In genomic region chr12:86855670-86856069, GRCm38 (mm10) we compare ENCODE assay signal across 7 mouse cellular contexts. TPM values are rescaled to one million over a fixed set of nuclear protein-coding genes. Genes with fewer than 3 reads are reported as not detected.
DNase-seq lines count a peak whose midpoint lies in the region; ATAC-seq lines count a peak whose summit lies in the region.

No protein-coding gene starts in this region.

- WGBS in forebrain, embryonic 10.5 days = 17% methylated on average over 11 of the region's 11 CpGs
- WGBS in hindbrain, embryonic 11.5 days = 7% methylated on average over 11 of the region's 11 CpGs
- WGBS in liver, embryonic 11.5 days = 8% methylated on average over 11 of the region's 11 CpGs
- WGBS in neural tube, embryonic 15.5 days = 14% methylated on average over 10 of the region's 11 CpGs

- DNase-seq in urinary bladder, postnatal 14 days (ENCODE audit: low spot score) = peak; percentile 78
- no peak for DNase-seq in urinary bladder, postnatal 10 days (ENCODE audit: low spot score)
- DNase-seq in forebrain, embryonic 10.5 days (ENCODE audit: extremely low spot score, low spot score) = peak; percentile 53
- DNase-seq in hindbrain, embryonic 11.5 days (ENCODE audit: low spot score) = peak; percentile 82
- DNase-seq in liver, embryonic 11.5 days (ENCODE audit: low spot score) = peak; percentile 50
- DNase-seq in layer of hippocampus, adult 9-10 months (ENCODE audit: low spot score) = no peak

- H3K4me1 ChIP-seq in forebrain, embryonic 10.5 days = peaks cover 39% of the 10 kb centered on the region
- H3K4me1 ChIP-seq in hindbrain, embryonic 11.5 days (replicated peaks; ENCODE audit: control insufficient read depth, insufficient read depth, low read length) = peaks cover 3% of the 10 kb centered on the region
- peaks cover 14% of the 10 kb centered on the region for H3K4me1 ChIP-seq in liver, embryonic 11.5 days (replicated peaks; ENCODE audit: control insufficient read depth, insufficient read depth, low read length)
- peaks cover 36% of the 10 kb centered on the region for H3K4me1 ChIP-seq in neural tube, embryonic 15.5 days

- peak overlapping the region; percentile 13; the same call in 1 of the 2 replicates for H3K4me2 ChIP-seq in hindbrain, embryonic 11.5 days (replicated peaks; ENCODE audit: low read depth, low read length)
- peak overlapping the region; percentile 46 for H3K4me2 ChIP-seq in liver, embryonic 11.5 days
- peak overlapping the region; percentile 46 for H3K4me2 ChIP-seq in neural tube, embryonic 15.5 days

- no peaks in the 10 kb centered on the region for H3K36me3 ChIP-seq in forebrain, embryonic 10.5 days (replicated peaks)
- no peaks in the 10 kb centered on the region for H3K36me3 ChIP-seq in hindbrain, embryonic 11.5 days (ENCODE audit: control insufficient read depth, insufficient read depth, low read length)
- H3K36me3 ChIP-seq in liver, embryonic 11.5 days (ENCODE audit: control insufficient read depth, insufficient read depth, low read length) = no peaks in the 10 kb centered on the region
- H3K36me3 ChIP-seq in neural tube, embryonic 15.5 days = no peaks in the 10 kb centered on the region

- no peak overlapping the region for H3K9ac ChIP-seq in hindbrain, embryonic 11.5 days (ENCODE audit: low read depth, low read length)
- no peak overlapping the region for H3K9ac ChIP-seq in liver, embryonic 11.5 days (ENCODE audit: low read depth, low read length)
- H3K9ac ChIP-seq in neural tube, embryonic 15.5 days (replicated peaks) = no peak overlapping the region

- no peaks in the 10 kb centered on the region for H3K9me3 ChIP-seq in forebrain, embryonic 10.5 days
- H3K9me3 ChIP-seq in hindbrain, embryonic 11.5 days (ENCODE audit: control insufficient read depth, low read length) = no peaks in the 10 kb centered on the region
- no peaks in the 10 kb centered on the region for H3K9me3 ChIP-seq in liver, embryonic 11.5 days (ENCODE audit: control insufficient read depth, low read length)
- H3K9me3 ChIP-seq in neural tube, embryonic 15.5 days (replicated peaks) = no peaks in the 10 kb centered on the region

- no peaks in the 10 kb centered on the region for H3K27me3 ChIP-seq in forebrain, embryonic 10.5 days (ENCODE audit: poor library complexity, severe bottlenecking)
- no peaks in the 10 kb centered on the region for H3K27me3 ChIP-seq in hindbrain, embryonic 11.5 days (ENCODE audit: control insufficient read depth, insufficient read depth, low read length)
- H3K27me3 ChIP-seq in liver, embryonic 11.5 days (replicated peaks; ENCODE audit: control insufficient read depth, insufficient read depth, low read length) = no peaks in the 10 kb centered on the region
- no peaks in the 10 kb centered on the region for H3K27me3 ChIP-seq in neural tube, embryonic 15.5 days (replicated peaks)

- peak; percentile 85 for ATAC-seq in hindbrain, embryonic 11.5 days (ENCODE audit: low FRiP score)
- ATAC-seq in liver, embryonic 11.5 days (replicated peaks; ENCODE audit: low FRiP score) = peak; percentile 55
- ATAC-seq in neural tube, embryonic 15.5 days (ENCODE audit: low FRiP score) = peak; percentile 80

- peak overlapping the region; percentile 58 for H3K27ac ChIP-seq in forebrain, embryonic 10.5 days
- H3K27ac ChIP-seq in hindbrain, embryonic 11.5 days (ENCODE audit: low read depth, low read length) = no peak overlapping the region
- H3K27ac ChIP-seq in liver, embryonic 11.5 days (ENCODE audit: low read depth, low read length) = no peak overlapping the region; the same call in 1 of the 2 replicates
- peak overlapping the region; percentile 66 for H3K27ac ChIP-seq in neural tube, embryonic 15.5 days (replicated peaks)

- H3K4me3 ChIP-seq in forebrain, embryonic 10.5 days = 0 out of 2 replicates have a peak overlapping the region, but pooled peaks have one; percentile 2
- H3K4me3 ChIP-seq in hindbrain, embryonic 11.5 days (ENCODE audit: low read depth, low read length) = no peak overlapping the region
- no peak overlapping the region; the same call in 1 of the 2 replicates for H3K4me3 ChIP-seq in liver, embryonic 11.5 days (ENCODE audit: low read depth, low read length)
- no peak overlapping the region for H3K4me3 ChIP-seq in neural tube, embryonic 15.5 days (replicated peaks)

RNA-seq across cellular contexts. Expression of gene Irf2bpl, which starts 28.9 kb away (rescaled TPM):
- polyA plus RNA-seq in forebrain, embryonic 10.5 days (2016; fragmentation: Nextera tagmentation; extraction: Ambion mirVana) = 20.5 and 22.6 TPM in 2 replicates
- polyA plus RNA-seq in hindbrain, embryonic 11.5 days (2014; fragmentation: Nextera tagmentation; extraction: Ambion mirVana) = 16.0 and 21.3 TPM in 2 replicates
- 9.7 and 9.8 TPM in 2 replicates for polyA plus RNA-seq in liver, embryonic 11.5 days (2014; fragmentation: Nextera tagmentation; extraction: Ambion mirVana)
- 53.3 and 69.9 TPM in 2 replicates for polyA plus RNA-seq in neural tube, embryonic 15.5 days (2015; fragmentation: Nextera tagmentation; extraction: Ambion mirVana)

Comparison
In these comparisons a context has a peak if more than half of its experiments do, and no peak if none do; other contexts are left out.
1. DNase-seq: peak in urinary bladder, postnatal 14 days (single experiment), forebrain, embryonic 10.5 days (single experiment), hindbrain, embryonic 11.5 days (single experiment) and liver, embryonic 11.5 days (single experiment); none in urinary bladder, postnatal 10 days (single experiment) and layer of hippocampus, adult 9-10 months (single experiment).
2. H3K27ac ChIP-seq: peak in forebrain, embryonic 10.5 days (single experiment) and neural tube, embryonic 15.5 days (single experiment); none in hindbrain, embryonic 11.5 days (single experiment) and liver, embryonic 11.5 days (single experiment).
3. Peak in every context shown above with its lines, with median percentiles within 50 percentile points of each other: ATAC-seq and H3K4me2 ChIP-seq.